Comparison of ENCODE assay signal across 17 mouse cellular contexts in genomic region chr4:101393292-101393711, GRCm38 (mm10). TPM values are rescaled to one million over a fixed set of nuclear protein-coding genes. Genes with fewer than 3 reads are reported as not detected.
DNase-seq lines count a peak whose midpoint lies in the region; ATAC-seq lines count a peak whose summit lies in the region.
"Had no signal": no experiment of that assay in that cellular context is flagged by ENCODE, and none has a peak within 500 bp of the region (broad histone marks: within the 10 kb centered on the region; RNA-seq: fewer than 3 reads in every experiment).

No protein-coding gene starts in this region.

- H3K4me3 ChIP-seq in limb, embryonic 11.5 days (ENCODE audit: low read depth, low read length), result no peak overlapping the region
- no peak overlapping the region for H3K4me3 ChIP-seq in limb, embryonic 10.5 days
- no peak overlapping the region for H3K4me3 ChIP-seq in heart, embryonic 16.5 days (ENCODE audit: low read length)
- no peak overlapping the region for H3K4me3 ChIP-seq in stomach, embryonic 14.5 days (ENCODE audit: low read depth, low read length)
- no peak overlapping the region for H3K4me3 ChIP-seq in midbrain, embryonic 11.5 days (ENCODE audit: low read depth, low read length)
- no peak overlapping the region for H3K4me3 ChIP-seq in hindbrain, embryonic 10.5 days
- H3K4me3 ChIP-seq: kidney, embryonic 15.5 days had no signal

- peak; percentile 31; the same call in 1 of the 2 replicates for ATAC-seq in limb, embryonic 11.5 days (ENCODE audit: insufficient number of reproducible peaks, low FRiP score, low TSS enrichment, low read depth)
- ATAC-seq in heart, embryonic 16.5 days (replicated peaks; ENCODE audit: extremely low read depth, insufficient read depth, low FRiP score), result peak; percentile 89
- ATAC-seq in stomach, embryonic 14.5 days (ENCODE audit: insufficient number of reproducible peaks, insufficient read depth, low FRiP score, low read depth), result peak; percentile 89
- no peak for ATAC-seq in midbrain, embryonic 11.5 days (ENCODE audit: low FRiP score)
- ATAC-seq: forebrain, postnatal 0 days; hindbrain, embryonic 16.5 days had no signal

- H3K4me1 ChIP-seq in limb, embryonic 11.5 days (ENCODE audit: control insufficient read depth, insufficient read depth, low read length), result no peaks in the 10 kb centered on the region
- no peaks in the 10 kb centered on the region for H3K4me1 ChIP-seq in limb, embryonic 10.5 days
- H3K4me1 ChIP-seq in heart, embryonic 16.5 days (ENCODE audit: control insufficient read depth, insufficient read depth, low read length), result peaks cover 10% of the 10 kb centered on the region
- H3K4me1 ChIP-seq in stomach, embryonic 14.5 days (ENCODE audit: control insufficient read depth, insufficient read depth, low read length), result no peaks in the 10 kb centered on the region
- H3K4me1 ChIP-seq in midbrain, embryonic 11.5 days (ENCODE audit: control insufficient read depth, insufficient read depth, low read length), result no peaks in the 10 kb centered on the region
- no peaks in the 10 kb centered on the region for H3K4me1 ChIP-seq in hindbrain, embryonic 10.5 days (replicated peaks)
- H3K4me1 ChIP-seq: kidney, embryonic 15.5 days had no signal

- H3K9ac ChIP-seq in limb, embryonic 11.5 days (ENCODE audit: low read length), result no peak overlapping the region
- no peak overlapping the region for H3K9ac ChIP-seq in heart, embryonic 16.5 days (ENCODE audit: low read length)
- no peak overlapping the region for H3K9ac ChIP-seq in stomach, embryonic 14.5 days (replicated peaks; ENCODE audit: low read depth, low read length)
- no peak overlapping the region for H3K9ac ChIP-seq in midbrain, embryonic 11.5 days (ENCODE audit: low read length)
- H3K9ac ChIP-seq: forebrain, postnatal 0 days; kidney, embryonic 15.5 days had no signal

- no peaks in the 10 kb centered on the region for H3K9me3 ChIP-seq in limb, embryonic 11.5 days (ENCODE audit: control insufficient read depth, low read length)
- H3K9me3 ChIP-seq in limb, embryonic 10.5 days (replicated peaks), result no peaks in the 10 kb centered on the region
- H3K9me3 ChIP-seq in heart, embryonic 16.5 days (replicated peaks; ENCODE audit: control insufficient read depth, low read length), result no peaks in the 10 kb centered on the region
- no peaks in the 10 kb centered on the region for H3K9me3 ChIP-seq in stomach, embryonic 14.5 days (ENCODE audit: control insufficient read depth, low read depth, low read length)
- no peaks in the 10 kb centered on the region for H3K9me3 ChIP-seq in midbrain, embryonic 11.5 days (ENCODE audit: control insufficient read depth, low read length)
- H3K9me3 ChIP-seq in hindbrain, embryonic 10.5 days, result no peaks in the 10 kb centered on the region
- H3K9me3 ChIP-seq: kidney, embryonic 15.5 days had no signal

- no peak overlapping the region for H3K27ac ChIP-seq in limb, embryonic 11.5 days (replicated peaks; ENCODE audit: low read depth, low read length)
- H3K27ac ChIP-seq in limb, embryonic 10.5 days, result no peak overlapping the region
- no peak overlapping the region; the same call in 1 of the 2 replicates for H3K27ac ChIP-seq in heart, embryonic 16.5 days (ENCODE audit: low read length)
- H3K27ac ChIP-seq in stomach, embryonic 14.5 days (ENCODE audit: low read length), result no peak overlapping the region
- H3K27ac ChIP-seq in midbrain, embryonic 11.5 days (ENCODE audit: low read depth, low read length), result no peak overlapping the region
- H3K27ac ChIP-seq in hindbrain, embryonic 10.5 days, result no peak overlapping the region
- H3K27ac ChIP-seq: kidney, embryonic 15.5 days had no signal

- no peak for DNase-seq in limb, embryonic 11.5 days (ENCODE audit: low spot score)
- no peak for DNase-seq in limb, embryonic 10.5 days (ENCODE audit: low spot score)
- DNase-seq in liver, result peak; percentile 45
- no peak for DNase-seq in natural killer cell, adult 2 months (ENCODE audit: low spot score in 2 of 2)
- no peak for DNase-seq in midbrain, embryonic 11.5 days (ENCODE audit: low spot score, missing footprints)
- DNase-seq in hindbrain, embryonic 10.5 days (ENCODE audit: low spot score), result no peak
- DNase-seq: adrenal gland, adult 8-10 months; cerebellum, postnatal 36 days; forebrain, postnatal 0 days; gastrocnemius, postnatal 25 days; layer of hippocampus, adult 9-11 months; right cerebral cortex, postnatal 25 days; thymus, postnatal 4 days had no signal

- no peak overlapping the region for H3K4me2 ChIP-seq in limb, embryonic 11.5 days (ENCODE audit: low read depth, severe bottlenecking)
- peak overlapping the region; percentile 26; the same call in 1 of the 2 replicates for H3K4me2 ChIP-seq in heart, embryonic 16.5 days (ENCODE audit: low read depth, low read length)
- H3K4me2 ChIP-seq in stomach, embryonic 14.5 days (replicated peaks; ENCODE audit: low read depth, low read length), result no peak overlapping the region
- H3K4me2 ChIP-seq in midbrain, embryonic 11.5 days, result no peak overlapping the region
- H3K4me2 ChIP-seq: kidney, embryonic 15.5 days had no signal

- no peaks in the 10 kb centered on the region for H3K36me3 ChIP-seq in limb, embryonic 11.5 days (ENCODE audit: control insufficient read depth, insufficient read depth, low read length)
- no peaks in the 10 kb centered on the region for H3K36me3 ChIP-seq in limb, embryonic 10.5 days
- no peaks in the 10 kb centered on the region for H3K36me3 ChIP-seq in heart, embryonic 16.5 days (ENCODE audit: control insufficient read depth, insufficient read depth)
- H3K36me3 ChIP-seq in stomach, embryonic 14.5 days (ENCODE audit: control insufficient read depth, insufficient read depth, low read length), result no peaks in the 10 kb centered on the region
- no peaks in the 10 kb centered on the region for H3K36me3 ChIP-seq in midbrain, embryonic 11.5 days (ENCODE audit: control insufficient read depth, insufficient read depth, low read length)
- no peaks in the 10 kb centered on the region for H3K36me3 ChIP-seq in hindbrain, embryonic 10.5 days
- H3K36me3 ChIP-seq: kidney, embryonic 15.5 days had no signal

- 70% methylated on average over 5 of the region's 5 CpGs for WGBS in limb, embryonic 11.5 days
- 79% methylated on average over 5 of the region's 5 CpGs for WGBS in limb, embryonic 10.5 days
- 23% methylated on average over 5 of the region's 5 CpGs for WGBS in heart, embryonic 16.5 days
- 48% methylated on average over 5 of the region's 5 CpGs for WGBS in stomach, embryonic 14.5 days
- WGBS in midbrain, embryonic 11.5 days, result 79% methylated on average over 5 of the region's 5 CpGs
- WGBS in hindbrain, embryonic 10.5 days, result 78% methylated on average over 5 of the region's 5 CpGs

- no peaks in the 10 kb centered on the region for H3K27me3 ChIP-seq in limb, embryonic 11.5 days (ENCODE audit: control insufficient read depth, insufficient read depth, low read length)
- H3K27me3 ChIP-seq in limb, embryonic 10.5 days (ENCODE audit: low read depth, poor library complexity, severe bottlenecking), result no peaks in the 10 kb centered on the region
- no peaks in the 10 kb centered on the region for H3K27me3 ChIP-seq in heart, embryonic 16.5 days (ENCODE audit: control insufficient read depth, insufficient read depth, low read length)
- H3K27me3 ChIP-seq in stomach, embryonic 14.5 days (ENCODE audit: control insufficient read depth, insufficient read depth, low read length), result no peaks in the 10 kb centered on the region
- no peaks in the 10 kb centered on the region for H3K27me3 ChIP-seq in midbrain, embryonic 11.5 days (ENCODE audit: control insufficient read depth, insufficient read depth, low read length)
- no peaks in the 10 kb centered on the region for H3K27me3 ChIP-seq in hindbrain, embryonic 10.5 days (ENCODE audit: insufficient read depth, poor library complexity, severe bottlenecking)
- H3K27me3 ChIP-seq: kidney, embryonic 15.5 days had no signal

RNA-seq across cellular contexts. Expression of gene Ak4, which starts 25.8 kb away (rescaled TPM):
- 4.6 and 6.7 TPM in 2 replicates for polyA plus RNA-seq in limb, embryonic 11.5 days (2014; fragmentation: Nextera tagmentation; extraction: Ambion mirVana)
- 15.0 and 21.6 TPM in 2 replicates for polyA plus RNA-seq in limb, embryonic 10.5 days (2016; fragmentation: Nextera tagmentation; extraction: Ambion mirVana)
- 23.6 and 24.0 TPM in 2 replicates for polyA plus RNA-seq in heart, embryonic 16.5 days (2015; fragmentation: Nextera tagmentation; extraction: Ambion mirVana)
- 7.8 and 10.1 TPM in 2 replicates for polyA plus RNA-seq in stomach, embryonic 14.5 days (2014; fragmentation: Nextera tagmentation; extraction: Ambion mirVana)
- polyA plus RNA-seq in midbrain, embryonic 11.5 days (2014; fragmentation: Nextera tagmentation; extraction: Ambion mirVana), result 10.8 and 12.7 TPM in 2 replicates
- polyA plus RNA-seq in hindbrain, embryonic 10.5 days (2016; fragmentation: Nextera tagmentation; extraction: Ambion mirVana), result 23.9 and 44.1 TPM in 2 replicates
